ENCODE assay signal across 15 mouse cellular contexts in the genomic region with DNA sequence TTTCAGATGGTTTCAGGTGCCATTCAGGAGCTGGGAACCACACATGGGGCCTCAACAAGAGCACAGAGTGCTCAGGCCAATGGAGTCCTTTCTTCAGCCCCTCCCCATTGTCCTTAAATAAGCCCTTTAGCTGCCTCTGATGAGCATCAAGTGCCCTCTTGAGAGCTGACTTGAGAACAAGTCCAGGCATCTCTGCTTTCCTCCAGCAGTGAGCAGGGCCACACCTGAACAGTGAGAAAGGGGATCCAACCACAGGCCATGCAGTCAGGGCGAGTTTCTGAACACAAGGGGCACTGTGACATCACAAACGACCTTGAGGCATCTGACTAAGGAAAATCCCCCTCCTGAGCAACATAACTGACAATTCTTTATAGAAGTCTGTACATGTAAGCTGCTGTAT. TPM values are rescaled to one million over a fixed set of nuclear protein-coding genes. Genes with fewer than 3 reads are reported as not detected.
DNase-seq lines count a peak whose midpoint lies in the region; ATAC-seq and TF ChIP-seq lines count a peak whose summit lies in the region.
"Had no signal": no experiment of that assay in that cellular context is flagged by ENCODE, and none has a peak within 500 bp of the region (broad histone marks: within the 10 kb centered on the region; RNA-seq: fewer than 3 reads in every experiment).

No protein-coding gene starts in this region.

- TF ChIP-seq POLR2A in CH12.LX (IDR thresholded peaks at IDR 0.05; ENCODE audit: low read depth, low read length), result no peak

- H3K27me3 ChIP-seq in midbrain, embryonic 11.5 days (ENCODE audit: control insufficient read depth, insufficient read depth, low read length), result no peaks in the 10 kb centered on the region
- no peaks in the 10 kb centered on the region for H3K27me3 ChIP-seq in midbrain, embryonic 15.5 days (replicated peaks)
- H3K27me3 ChIP-seq in CH12.LX (replicated peaks), result no peaks in the 10 kb centered on the region
- H3K27me3 ChIP-seq: heart, embryonic 15.5 days; limb, embryonic 12.5 days had no signal

- dilution Hi-C loops in CH12.LX (cut with MboI; ENCODE audit: extremely low pct_ligation_motif_present, extremely low pct_unique_long_range_greater_than_20kb, low sequenced_read_pairs), result no loop called here

- H3K9me3 ChIP-seq in midbrain, embryonic 11.5 days (ENCODE audit: control insufficient read depth, low read length), result no peaks in the 10 kb centered on the region
- no peaks in the 10 kb centered on the region for H3K9me3 ChIP-seq in midbrain, embryonic 15.5 days
- H3K9me3 ChIP-seq in CH12.LX (replicated peaks; ENCODE audit: low read length), result no peaks in the 10 kb centered on the region
- H3K9me3 ChIP-seq: heart, embryonic 15.5 days; limb, embryonic 12.5 days; megakaryocyte, embryonic 14.5 days had no signal

- ATAC-seq in midbrain, embryonic 11.5 days (ENCODE audit: low FRiP score), result no peak
- ATAC-seq in midbrain, embryonic 15.5 days (replicated peaks), result no peak

- no peaks in the 10 kb centered on the region for H3K36me3 ChIP-seq in midbrain, embryonic 11.5 days (ENCODE audit: control insufficient read depth, insufficient read depth, low read length)
- H3K36me3 ChIP-seq in midbrain, embryonic 15.5 days (replicated peaks), result no peaks in the 10 kb centered on the region
- no peaks in the 10 kb centered on the region for H3K36me3 ChIP-seq in CH12.LX (replicated peaks in 1 of 2; ENCODE audit: control insufficient read depth in 1 of 2, insufficient read depth in 1 of 2, low read length in 1 of 2)
- H3K36me3 ChIP-seq: heart, embryonic 15.5 days; limb, embryonic 12.5 days had no signal

- TF ChIP-seq EP300 in CH12.LX (IDR thresholded peaks at IDR 0.05; ENCODE audit: low read length), result no peak; the same call in 1 of the 2 replicates

- no peak overlapping the region for H3K9ac ChIP-seq in midbrain, embryonic 11.5 days (ENCODE audit: low read length)
- H3K9ac ChIP-seq in midbrain, embryonic 15.5 days, result no peak overlapping the region
- no peak overlapping the region for H3K9ac ChIP-seq in CH12.LX (ENCODE audit: insufficient read depth, low read depth)
- H3K9ac ChIP-seq: heart, embryonic 15.5 days; limb, embryonic 12.5 days had no signal

- TF ChIP-seq RAD21 in CH12.LX (IDR thresholded peaks at IDR 0.05; ENCODE audit: low read depth, low read length), result peak; percentile 72

- peak in 1 of 2 experiments; percentile 76; a peak in 2 of 4 replicates for TF ChIP-seq CTCF in CH12.LX (conservative IDR thresholded peaks at IDR 0.05 in 1 of 2, IDR thresholded peaks at IDR 0.05 in 1 of 2; ENCODE audit: low read depth in 2 of 2, low read length in 2 of 2)

- in situ Hi-C loops in CH12.LX (cut with MboI; ENCODE audit: low pct_ligation_motif_present, low pct_unique_long_range_greater_than_20kb, low sequenced_read_pairs), result loop anchor here (5.0 to 25.0 kb wide), 2 partner anchors 39 to 241 kb away; partner anchors contain the start of gene Trim2

- WGBS in midbrain, embryonic 11.5 days, result 17% methylated on average over 2 of the region's 2 CpGs
- 24% methylated on average over 2 of the region's 2 CpGs for WGBS in midbrain, embryonic 15.5 days

- no peaks in the 10 kb centered on the region for H3K79me2 ChIP-seq in CH12.LX (replicated peaks; ENCODE audit: control insufficient read depth, extremely low read depth, insufficient read depth, poor library complexity, severe bottlenecking)

- no peak overlapping the region for H3K27ac ChIP-seq in midbrain, embryonic 11.5 days (ENCODE audit: low read depth, low read length)
- H3K27ac ChIP-seq in midbrain, embryonic 15.5 days, result no peak overlapping the region
- H3K27ac ChIP-seq in CH12.LX (ENCODE audit: insufficient read depth, low read depth), result peak overlapping the region; percentile 4; the same call in 1 of the 2 replicates
- H3K27ac ChIP-seq: heart, embryonic 15.5 days; limb, embryonic 12.5 days had no signal

- no peaks in the 10 kb centered on the region for H3K4me1 ChIP-seq in midbrain, embryonic 11.5 days (ENCODE audit: control insufficient read depth, insufficient read depth, low read length)
- no peaks in the 10 kb centered on the region for H3K4me1 ChIP-seq in midbrain, embryonic 15.5 days
- H3K4me1 ChIP-seq in CH12.LX (ENCODE audit: control insufficient read depth in 1 of 2, insufficient read depth in 2 of 2), result peaks cover 38 to 87% of the 10 kb centered on the region in 2 experiments
- H3K4me1 ChIP-seq: heart, embryonic 15.5 days; limb, embryonic 12.5 days had no signal

- intact Hi-C loops in gastrocnemius, postnatal 14 days (cut with DNase I; ENCODE audit: low total_unique reads), result no loop called here

- H3K4me2 ChIP-seq in midbrain, embryonic 11.5 days, result no peak overlapping the region
- H3K4me2 ChIP-seq in midbrain, embryonic 15.5 days, result no peak overlapping the region
- H3K4me2 ChIP-seq in CH12.LX (ENCODE audit: insufficient read depth, low read depth, poor library complexity, severe bottlenecking), result no peak overlapping the region
- H3K4me2 ChIP-seq: heart, embryonic 15.5 days; limb, embryonic 12.5 days had no signal

- no peak overlapping the region for H3K4me3 ChIP-seq in midbrain, embryonic 11.5 days (ENCODE audit: low read depth, low read length)
- H3K4me3 ChIP-seq in midbrain, embryonic 15.5 days, result no peak overlapping the region
- H3K4me3 ChIP-seq in CH12.LX (replicated peaks in 1 of 3; ENCODE audit: low read depth in 2 of 3, low read length in 2 of 3, poor library complexity in 1 of 3), result no peak overlapping the region
- H3K4me3 ChIP-seq: heart, embryonic 15.5 days; limb, embryonic 12.5 days; megakaryocyte, embryonic 14.5 days had no signal

- DNase-seq in midbrain, embryonic 11.5 days (ENCODE audit: low spot score, missing footprints), result peak; percentile 81
- peak; percentile 79 for DNase-seq in CH12.LX (ENCODE audit: extremely low read depth)
- peak; percentile 48 for DNase-seq in R1 (ENCODE audit: low read depth, low spot score)
- peak; percentile 37 for DNase-seq in naive thymus-derived CD4-positive, alpha-beta T cell, adult 2 months (ENCODE audit: low read depth)
- no peak for DNase-seq in gastrocnemius, postnatal 4 days (ENCODE audit: low spot score in 2 of 2)
- no peak for DNase-seq in gastrocnemius, postnatal 14 days
- DNase-seq: cerebellum, adult 2 months; embryo, embryonic 11 days; kidney, adult 18-20 months; kidney, postnatal 36 days; right cerebral cortex, postnatal 4 days had no signal

TF ChIP-seq in CH12.LX, 34 proteins besides CTCF, POLR2A, EP300 and RAD21 (continues in another document):
- TF ChIP-seq USF1 (IDR thresholded peaks at IDR 0.05; ENCODE audit: low read depth, low read length), result no peak
- TF ChIP-seq NRF1 (IDR thresholded peaks at IDR 0.05; ENCODE audit: low read depth, low read length), result no peak
- no peak for TF ChIP-seq HCFC1 (IDR thresholded peaks at IDR 0.05; ENCODE audit: low read depth, low read length)
- no peak for TF ChIP-seq POLR2AphosphoS2 (IDR thresholded peaks at IDR 0.05; ENCODE audit: low read depth, low read length)
- TF ChIP-seq MXI1 (IDR thresholded peaks at IDR 0.05; ENCODE audit: low read depth, low read length), result no peak
- TF ChIP-seq CHD2 (IDR thresholded peaks at IDR 0.05; ENCODE audit: low read length), result no peak
- no peak; the same call in 1 of the 2 replicates for TF ChIP-seq MAX (IDR thresholded peaks at IDR 0.05; ENCODE audit: low read length)
- TF ChIP-seq TCF12 (IDR thresholded peaks at IDR 0.05; ENCODE audit: low read depth, low read length), result no peak
- TF ChIP-seq GABPA (IDR thresholded peaks at IDR 0.05; ENCODE audit: insufficient replicate concordance, low read depth, low read length), result no peak
- TF ChIP-seq MEF2A (IDR thresholded peaks at IDR 0.05; ENCODE audit: borderline replicate concordance, low read depth, low read length), result peak; percentile 62; the same call in 1 of the 2 replicates
- 0 out of 2 replicates have a peak, but pooled peaks have one; percentile 10 for TF ChIP-seq ZC3H11A (IDR thresholded peaks at IDR 0.05; ENCODE audit: low read depth, low read length)
- no peak for TF ChIP-seq E2F4 (IDR thresholded peaks at IDR 0.05; ENCODE audit: insufficient replicate concordance, low read depth, low read length)
- TF ChIP-seq UBTF (IDR thresholded peaks at IDR 0.05; ENCODE audit: low read depth, low read length), result no peak
- no peak for TF ChIP-seq RCOR1 (conservative IDR thresholded peaks at IDR 0.05; ENCODE audit: low read depth, low read length)
- peak; percentile 60 for TF ChIP-seq SMC3 (IDR thresholded peaks at IDR 0.05; ENCODE audit: low read depth, low read length)
- no peak for TF ChIP-seq USF2 (conservative IDR thresholded peaks at IDR 0.05; ENCODE audit: low read depth, low read length)
- no peak for TF ChIP-seq MAFK (IDR thresholded peaks at IDR 0.05; ENCODE audit: insufficient replicate concordance, low read length)
- TF ChIP-seq MYC (IDR thresholded peaks at IDR 0.05; ENCODE audit: low read depth, low read length), result peak; percentile 71; the same call in 1 of the 2 replicates
- TF ChIP-seq BHLHE40 (IDR thresholded peaks at IDR 0.05; ENCODE audit: low read depth, low read length), result no peak
- TF ChIP-seq PAX5 (IDR thresholded peaks at IDR 0.05; ENCODE audit: low read length), result no peak
- TF ChIP-seq ETS1 (conservative IDR thresholded peaks at IDR 0.05; ENCODE audit: low read depth, low read length), result peak; percentile 50
- TF ChIP-seq SIN3A (IDR thresholded peaks at IDR 0.05; ENCODE audit: low read length), result no peak
- 0 out of 2 replicates have a peak, but pooled peaks have one; percentile 39 for TF ChIP-seq MAZ (IDR thresholded peaks at IDR 0.05; ENCODE audit: low read depth, low read length)
- TF ChIP-seq KAT2A (IDR thresholded peaks at IDR 0.05; ENCODE audit: insufficient replicate concordance, low read length), result no peak
- no peak for TF ChIP-seq ZKSCAN1 (IDR thresholded peaks at IDR 0.05; ENCODE audit: borderline replicate concordance, low read depth, low read length)
- no peak for TF ChIP-seq NELFE (IDR thresholded peaks at IDR 0.05; ENCODE audit: low read depth, low read length)
- 0 out of 2 replicates have a peak, but pooled peaks have one; percentile 54 for TF ChIP-seq IRF4 (IDR thresholded peaks at IDR 0.05; ENCODE audit: low read depth, low read length)
- TF ChIP-seq JUND (conservative IDR thresholded peaks at IDR 0.05; ENCODE audit: low read depth, low read length), result no peak
- TF ChIP-seq CHD1 (IDR thresholded peaks at IDR 0.05; ENCODE audit: low read depth, low read length), result no peak
- no peak for TF ChIP-seq ZMIZ1 (IDR thresholded peaks at IDR 0.05; ENCODE audit: low read depth, low read length)

RNA-seq across cellular contexts. Expression of gene Tmem131l, which starts 31.7 kb away (rescaled TPM):
- polyA plus RNA-seq in midbrain, embryonic 11.5 days (2014; fragmentation: Nextera tagmentation; extraction: Ambion mirVana), result 67.1 and 76.3 TPM in 2 replicates
- polyA plus RNA-seq in midbrain, embryonic 15.5 days (2015; fragmentation: Nextera tagmentation; extraction: Ambion mirVana), result 70.7 and 72.8 TPM in 2 replicates
- total RNA-seq in CH12.LX (2012; rRNA removed), result 28.7 and 37.1 TPM in 2 replicates
- 29.4 and 32.7 TPM in 2 replicates for total RNA-seq in CH12.LX (2014; rRNA removed)
- polyA plus RNA-seq in CH12.LX (2012; ENCODE audit: insufficient read length, low read depth), result 78.5 and 89.7 TPM in 2 replicates
- total RNA-seq in gastrocnemius, postnatal 4 days (2021), result 10 to 100 TPM; 59.8 to 60.5 TPM
- 10 to 100 TPM; 16.4 to 19.1 TPM for total RNA-seq in gastrocnemius, postnatal 14 days (2021)

Comparison
In these comparisons a context has a peak if more than half of its experiments do, and no peak if none do; other contexts are left out.
1. DNase-seq: peak in midbrain, embryonic 11.5 days (single experiment), CH12.LX (single experiment), R1 (single experiment) and naive thymus-derived CD4-positive, alpha-beta T cell, adult 2 months (single experiment); none in gastrocnemius, postnatal 4 days (0 of 2) and gastrocnemius, postnatal 14 days (single experiment).